Mouse (Mus musculus) midbrain, postnatal 0 days (tissue): ENCODE measurements at regions not wholly inside any gene's neighbourhood (a gene's known extent, or its start where the extent isn't known, plus 50 kb on each side); places are given as distances from the start of the nearest gene placed in this dataset.

Source experiments
- ATAC-seq: fragments of 200-750 bp; cut with Nextera tagmentation; 2 replicates; pipeline ENCODE4 v1.8.0; 2017; ENCODE audit warnings: moderate number of reproducible peaks, mild to moderate bottlenecking, moderate TSS enrichment, moderate library complexity; ENCODE audit not compliant: low FRiP score
- DNase-seq: peaks from one replicate; pipeline ENCODE4 v3.0.0-alpha.2; 2015; ENCODE audit warnings: low spot score
- H3K27ac ChIP-seq: fragments of 300-500 bp; sonication (generic); 2 replicates; pipeline ENCODE4 v1.5.1; 2014; ENCODE audit warnings: low read depth, mild to moderate bottlenecking, low read length, mixed read lengths
- H3K27me3 ChIP-seq: fragments of 300-500 bp; sonication (generic); 2 replicates; pipeline ENCODE4 v1.6.1; 2014; ENCODE audit warnings: low read length, control low read depth, mixed read lengths; ENCODE audit not compliant: insufficient read depth
- H3K36me3 ChIP-seq: fragments of 300-500 bp; sonication (generic); 2 replicates; pipeline ENCODE4 v1.6.1; 2014; ENCODE audit warnings: low read length, control low read depth, mixed read lengths; ENCODE audit not compliant: insufficient read depth
- H3K4me1 ChIP-seq: fragments of 300-500 bp; sonication (generic); 2 replicates; pipeline ENCODE4 v1.6.1; 2014; ENCODE audit warnings: mild to moderate bottlenecking, control low read depth, antibody characterized with exemption, low read length, mixed read lengths; ENCODE audit not compliant: insufficient read depth
- H3K4me2 ChIP-seq: fragments of 300-500 bp; sonication (generic); 2 replicates; pipeline ENCODE4 v1.6.1; 2014; ENCODE audit warnings: low read depth, mild to moderate bottlenecking, low read length, mixed read lengths; ENCODE audit not compliant: poor library complexity, severe bottlenecking
- H3K4me3 ChIP-seq: fragments of 300-500 bp; sonication (generic); 2 replicates; pipeline ENCODE4 v1.5.1; 2014; ENCODE audit warnings: low read depth, mild to moderate bottlenecking, low read length, moderate library complexity
- H3K9ac ChIP-seq: fragments of 300-500 bp; sonication (generic); replicated peaks from 2 replicates; pipeline ENCODE4 v1.6.1; 2014; ENCODE audit warnings: mild to moderate bottlenecking, low read length, moderate library complexity, mixed read lengths; ENCODE audit not compliant: poor library complexity, severe bottlenecking
- H3K9me3 ChIP-seq: fragments of 300-500 bp; sonication (generic); 2 replicates; pipeline ENCODE4 v1.6.1; 2016; ENCODE audit warnings: low read length, control low read depth
- CTCF ChIP-seq: IDR thresholded peaks from 2 replicates; pipeline ENCODE4 v1.5.1; 2016; ENCODE audit warnings: antibody characterized with exemption, mild to moderate bottlenecking
- WGBS: fragments of 180-500 bp; shearing (Covaris S2); extraction: QIAGEN DNeasy Blood & Tissue Kit; methylation state at CpG from one replicate; pipeline ENCODE4 v1.1.7; 2014; 5-methylcytosine and 5-hydroxymethylcytosine counted together

GRCm38 (mm10) chr1:73822616-73823015 is 301.6 kb downstream of the Tns1 start:
- no peak overlapping the region for H3K4me3 ChIP-seq
- no peak for TF ChIP-seq CTCF
- WGBS = 81% methylated on average over 6 of the region's 6 CpGs
- no peaks in the 10 kb centered on the region for H3K36me3 ChIP-seq
- H3K27ac ChIP-seq = no peak overlapping the region
- H3K9me3 ChIP-seq = no peaks in the 10 kb centered on the region
- H3K9ac ChIP-seq = no peak overlapping the region
- peaks cover 6% of the 10 kb centered on the region; the same call in 1 of the 2 replicates for H3K4me1 ChIP-seq
- DNase-seq = no peak
- no peaks in the 10 kb centered on the region for H3K27me3 ChIP-seq
- ATAC-seq = no peak
- no peak overlapping the region for H3K4me2 ChIP-seq

GRCm38 (mm10) chr1:73820701-73821100 is 303.5 kb downstream of the Tns1 start:
- WGBS = 72% methylated on average over 7 of the region's 7 CpGs
- ATAC-seq = no peak

DNA sequence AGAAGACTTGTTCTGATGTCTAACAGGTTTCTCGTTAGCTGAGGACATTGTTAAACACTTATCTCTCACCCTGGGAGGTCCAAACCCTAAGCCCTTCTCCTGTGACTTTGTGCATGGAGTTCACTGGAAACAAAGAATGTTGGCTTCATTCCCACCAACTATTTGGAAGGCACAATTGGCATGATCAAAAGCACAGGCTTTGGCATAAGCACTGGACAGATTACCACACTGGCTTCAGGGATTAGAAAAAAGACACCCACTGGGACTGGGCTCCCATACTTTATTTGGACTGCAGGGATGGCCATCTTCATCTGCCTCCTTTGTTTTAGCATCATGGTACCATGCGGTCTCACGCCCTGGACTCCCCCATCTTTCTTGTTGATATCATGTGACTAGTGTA is 317.0 kb downstream of the Tns1 start:
- 68% methylated on average over 3 of the region's 3 CpGs for WGBS

More at GRCm38 (mm10) chr1:73820701-73821100, 303.5 kb downstream of the Tns1 start:
- H3K9me3 ChIP-seq = no peaks in the 10 kb centered on the region
- H3K27me3 ChIP-seq = no peaks in the 10 kb centered on the region
- no peak overlapping the region for H3K4me2 ChIP-seq
- H3K4me3 ChIP-seq = no peak overlapping the region
- H3K4me1 ChIP-seq = peaks cover 2% of the 10 kb centered on the region; the same call in 1 of the 2 replicates
- no peak for DNase-seq
- no peak overlapping the region for H3K9ac ChIP-seq
- H3K27ac ChIP-seq = no peak overlapping the region
- TF ChIP-seq CTCF = no peak
- no peaks in the 10 kb centered on the region for H3K36me3 ChIP-seq

GRCm38 (mm10) chr1:73805156-73805555 is 319.1 kb downstream of the Tns1 start:
- Histone ChIP-seq H3K4me2 (no peak overlapping the region), H3K27me3 (no peaks in the 10 kb centered on the region), H3K4me3 (no peak overlapping the region), H3K36me3 (no peaks in the 10 kb centered on the region), H3K27ac (no peak overlapping the region), H3K4me1 (no peaks in the 10 kb centered on the region), H3K9me3 (0 out of 2 replicates have a peak, but pooled peaks cover 4% of the 10 kb centered on the region), H3K9ac (no peak overlapping the region)
- no peak for DNase-seq
- WGBS = 87% methylated on average over 9 of the region's 9 CpGs
- ATAC-seq = no peak
- TF ChIP-seq CTCF = no peak

More for the DNA sequence above, 317.0 kb downstream of the Tns1 start:
- Histone ChIP-seq H3K4me1 (no peaks in the 10 kb centered on the region), H3K27me3 (no peaks in the 10 kb centered on the region), H3K27ac (no peak overlapping the region), H3K4me3 (no peak overlapping the region), H3K36me3 (no peaks in the 10 kb centered on the region), H3K4me2 (no peak overlapping the region), H3K9me3 (no peaks in the 10 kb centered on the region), H3K9ac (no peak overlapping the region)
- DNase-seq (no peak), ATAC-seq (no peak)
- no peak for TF ChIP-seq CTCF

DNA sequence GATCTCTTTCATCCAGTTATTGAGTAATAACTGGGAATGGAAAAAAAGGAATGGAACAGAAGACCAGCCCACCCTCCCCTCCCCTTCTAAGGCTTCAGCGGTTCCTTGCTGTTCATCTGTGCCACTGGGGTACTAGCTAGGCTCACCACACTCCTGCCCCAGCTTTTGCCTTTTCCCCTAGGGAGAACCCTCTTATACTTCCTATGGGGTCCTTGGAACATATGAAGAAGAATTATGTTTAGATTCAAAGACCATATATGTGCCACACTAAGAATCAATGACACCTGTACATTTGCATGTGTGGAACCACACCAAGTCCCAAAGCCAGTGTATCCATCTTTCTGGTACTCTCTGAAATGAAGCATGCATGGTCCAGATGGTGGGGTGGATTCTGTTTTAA is 324.3 kb downstream of the Tns1 start:
- no peak overlapping the region for H3K27ac ChIP-seq
- H3K4me3 ChIP-seq = no peak overlapping the region
- no peak overlapping the region for H3K4me2 ChIP-seq
- DNase-seq (no peak), ATAC-seq (no peak)
- 0 out of 2 replicates have a peak, but pooled peaks cover 4% of the 10 kb centered on the region for H3K9me3 ChIP-seq
- no peaks in the 10 kb centered on the region for H3K4me1 ChIP-seq
- H3K27me3 ChIP-seq = no peaks in the 10 kb centered on the region
- TF ChIP-seq CTCF = no peak
- H3K36me3 ChIP-seq = no peaks in the 10 kb centered on the region
- WGBS = 93% methylated on average over 1 of the region's 1 CpGs
- no peak overlapping the region for H3K9ac ChIP-seq

- 72% methylated on average over 8 of the region's 8 CpGs for WGBS
- TF ChIP-seq CTCF = no peak
- ATAC-seq = no peak
Measured at GRCm38 (mm10) chr1:73799246-73799645, 325.0 kb downstream of the Tns1 start.

More at GRCm38 (mm10) chr1:73799246-73799645, 325.0 kb downstream of the Tns1 start:
- H3K4me3 ChIP-seq = no peak overlapping the region
- no peak overlapping the region for H3K9ac ChIP-seq
- no peak overlapping the region for H3K4me2 ChIP-seq
- no peak for DNase-seq
- no peaks in the 10 kb centered on the region for H3K27me3 ChIP-seq
- no peaks in the 10 kb centered on the region for H3K36me3 ChIP-seq
- no peak overlapping the region for H3K27ac ChIP-seq
- H3K4me1 ChIP-seq = no peaks in the 10 kb centered on the region
- H3K9me3 ChIP-seq = 0 out of 2 replicates have a peak, but pooled peaks cover 4% of the 10 kb centered on the region
